Mouse (Mus musculus) cerebellum, adult 2 months (tissue): ENCODE measurements at regions not wholly inside any gene's neighbourhood (a gene's known extent, or its start where the extent isn't known, plus 50 kb on each side); places are given as distances from the start of the nearest gene placed in this dataset.

ENCODE experiments used
- CTCF ChIP-seq: fragments of 200-500 bp; IDR thresholded peaks from 2 replicates; pipeline ENCODE4 v1.5.1; 2011; ENCODE audit warnings: low read depth, mild to moderate bottlenecking, control low read depth, low read length, moderate library complexity, borderline replicate concordance; ENCODE audit not compliant: insufficient read depth
- POLR2A ChIP-seq: fragments of 200-500 bp; IDR thresholded peaks from 2 replicates; pipeline ENCODE4 v1.6.1; 2011; ENCODE audit warnings: low read length, control low read depth, borderline replicate concordance; ENCODE audit not compliant: insufficient read depth

- TF ChIP-seq POLR2A (no peak), CTCF (no peak)
Observed at GRCm38 (mm10) chr13:70159604-70160003, 357.4 kb downstream of the Med10 start.
